Mouse (Mus musculus) spleen, adult 2 months (tissue): Measurements from ENCODE around the gene Rnf7.

Experiments
- CTCF ChIP-seq: fragments of 200-500 bp; IDR thresholded peaks from 2 replicates; pipeline ENCODE4 v1.5.1; 2011; ENCODE audit warnings: mild to moderate bottlenecking, inconsistent platforms; ENCODE audit not compliant: insufficient read depth, insufficient read length, insufficient replicate concordance; ENCODE audit errors: extremely low read depth
- POLR2A ChIP-seq: fragments of 200-500 bp; IDR thresholded peaks from 2 replicates; pipeline ENCODE4 v1.6.1; 2011; ENCODE audit warnings: low read depth, low read length, inconsistent platforms

DNA sequence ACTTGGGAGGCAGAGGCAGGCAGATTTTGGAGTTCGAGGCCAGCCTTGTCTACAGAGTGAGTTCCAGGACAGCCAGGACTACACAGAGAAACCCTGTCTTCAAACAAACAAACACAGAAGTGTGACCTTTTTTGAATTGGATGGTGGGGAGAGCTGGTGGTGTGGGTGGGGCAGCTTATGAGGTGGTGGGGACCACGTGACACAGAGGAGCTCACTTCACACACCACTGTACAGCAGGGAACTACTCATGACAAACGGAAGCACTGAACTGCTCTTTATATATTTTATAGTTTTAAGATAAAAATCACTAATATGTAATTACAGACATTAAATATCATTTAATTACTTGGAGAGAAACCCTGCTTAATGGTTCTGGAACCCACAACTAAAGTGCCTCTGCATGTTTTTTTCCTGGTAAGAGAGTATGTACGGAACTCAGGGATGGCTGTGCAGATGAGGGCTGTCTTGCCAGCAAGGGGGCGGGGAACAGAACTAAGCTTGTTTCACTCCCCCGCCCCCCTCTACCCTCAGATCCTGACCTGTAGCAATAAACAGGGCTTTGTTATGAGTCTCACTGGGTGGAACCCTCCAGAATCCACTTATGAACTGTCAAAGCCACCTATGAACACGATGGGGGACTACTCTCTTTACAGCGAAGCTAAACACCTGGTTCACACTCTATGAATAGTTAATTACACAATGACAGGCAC lies 8.8 kb downstream of the Rnf7 start:
- TF ChIP-seq POLR2A, result no peak
- no peak for TF ChIP-seq CTCF
